Mouse (Mus musculus) limb, embryonic 13.5 days (tissue): Measurements from ENCODE around the gene Cmss1. TPM values are rescaled to one million over a fixed set of nuclear protein-coding genes. Genes with fewer than 3 reads are reported as not detected.

Experiments
- ATAC-seq: fragments of 200-750 bp; cut with Nextera tagmentation; 2 replicates; pipeline ENCODE4 v1.8.0; 2017; ENCODE audit warnings: low read depth, moderate number of reproducible peaks, moderate TSS enrichment; ENCODE audit not compliant: low FRiP score
- H3K27ac ChIP-seq: fragments of 300-500 bp; sonication (generic); 2 replicates; pipeline ENCODE4 v1.5.1; 2015; ENCODE audit warnings: inconsistent platforms, mild to moderate bottlenecking, moderate library complexity
- H3K27me3 ChIP-seq: fragments of 300-500 bp; sonication (generic); 2 replicates; pipeline ENCODE4 v1.6.1; 2015; ENCODE audit warnings: mild to moderate bottlenecking, inconsistent platforms
- H3K36me3 ChIP-seq: fragments of 300-500 bp; sonication (generic); 2 replicates; pipeline ENCODE4 v1.6.1; 2015; ENCODE audit warnings: inconsistent platforms, mild to moderate bottlenecking, moderate library complexity
- H3K4me1 ChIP-seq: fragments of 300-500 bp; sonication (generic); 2 replicates; pipeline ENCODE4 v1.6.1; 2015; ENCODE audit warnings: inconsistent platforms
- H3K4me2 ChIP-seq: fragments of 300-500 bp; sonication (generic); replicated peaks from 2 replicates; pipeline ENCODE4 v1.6.1; 2015; ENCODE audit warnings: inconsistent platforms, mild to moderate bottlenecking, moderate library complexity
- H3K4me3 ChIP-seq: fragments of 300-500 bp; sonication (generic); 2 replicates; pipeline ENCODE4 v1.5.1; 2015; ENCODE audit warnings: moderate library complexity, mild to moderate bottlenecking, inconsistent platforms
- H3K9ac ChIP-seq: fragments of 300-500 bp; sonication (generic); 2 replicates; pipeline ENCODE4 v1.6.1; 2015; ENCODE audit warnings: mild to moderate bottlenecking, inconsistent platforms
- H3K9me3 ChIP-seq: fragments of 300-500 bp; sonication (generic); 2 replicates; pipeline ENCODE4 v1.6.1; 2016; ENCODE audit warnings: inconsistent platforms
- WGBS: fragments of 180-500 bp; shearing (Covaris S2); methylation state at CpG from one replicate; pipeline ENCODE4 v1.1.7; 2015; 5-methylcytosine and 5-hydroxymethylcytosine counted together
- polyA plus RNA-seq: library from polyadenylated mRNA; unstranded; fragments of >200 nt; fragmentation: Nextera tagmentation; extraction: Ambion mirVana; gene quantifications from 2 replicates; pipeline ENCODE4 v1.2.1, GENCODE M21; 2015

The Cmss1 gene
- polyA plus RNA-seq, result 50.6 and 50.8 TPM in 2 replicates

DNA sequence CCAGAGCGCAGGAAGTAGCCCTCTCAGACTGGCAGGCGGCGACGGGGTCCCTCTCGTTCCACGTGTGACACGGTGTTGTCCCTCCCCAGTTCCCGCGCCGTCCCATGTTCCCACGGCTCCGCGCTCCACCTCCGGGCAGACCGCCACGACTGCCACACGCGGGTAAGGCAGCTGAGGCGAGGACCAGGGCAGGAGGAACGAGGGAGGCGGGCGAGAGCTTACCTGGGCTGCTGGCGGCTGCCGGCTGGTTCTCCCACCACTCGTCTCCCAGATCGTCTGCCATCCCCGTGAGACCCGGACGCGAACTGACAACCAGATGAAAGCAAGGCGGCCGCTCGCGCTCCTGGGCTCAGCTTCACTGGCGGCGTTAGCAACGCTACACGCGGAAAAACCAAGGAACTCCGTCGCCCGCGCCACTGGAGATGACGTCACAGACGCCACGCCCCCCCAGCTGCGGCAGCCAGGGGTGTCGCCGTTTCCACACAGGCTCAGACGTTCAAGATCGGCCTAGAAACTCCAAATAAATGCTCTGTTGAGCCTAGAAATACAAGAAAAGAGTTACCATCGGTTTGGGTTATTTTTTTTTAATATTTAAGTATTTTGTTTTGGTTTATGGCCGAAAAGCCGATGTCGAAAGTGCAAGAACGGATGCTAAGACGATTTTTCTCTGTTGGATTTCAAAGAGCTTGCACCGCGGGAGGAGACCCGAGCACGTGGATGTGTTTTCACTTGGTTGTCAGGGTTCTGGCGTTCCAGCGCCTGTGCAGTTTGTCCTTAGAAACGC is at the start of gene Cmss1:
TSS of gene Cmss1 (minus strand) at position 421 of the 784 bp plus-strand sequence.
- Histone ChIP-seq H3K27ac (0 out of 2 replicates have a peak within 1 kb of the TSS, but pooled peaks have one; percentile 53), H3K9ac (peak within 1 kb of the TSS; percentile 78)
- under 1% methylated on average over 64 of the region's 64 CpGs for WGBS

DNA sequence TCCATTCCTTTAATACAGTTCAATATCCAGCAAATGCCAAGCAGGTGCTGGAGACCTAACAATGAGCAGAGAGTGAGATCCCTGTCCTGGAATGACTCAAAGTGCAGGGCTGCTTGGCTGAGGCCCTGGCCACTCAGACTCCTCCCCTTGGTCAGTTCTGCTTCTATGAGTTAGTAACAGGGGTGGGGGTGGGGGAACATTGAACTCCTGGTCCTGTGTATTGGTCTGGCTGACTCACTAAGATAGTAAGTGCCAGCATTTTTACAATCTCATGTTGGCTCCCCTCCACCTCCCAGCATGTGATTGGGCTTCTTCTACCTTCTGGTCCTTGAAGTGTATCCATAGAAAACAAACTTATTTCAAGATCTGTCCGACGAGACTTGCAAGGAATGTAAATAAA is 43.2 kb upstream of the Cmss1 start:
- H3K9ac ChIP-seq, result no peak overlapping the region
- ATAC-seq, result no peak
- no peak overlapping the region for H3K27ac ChIP-seq
- peaks cover 3% of the 10 kb centered on the region; the same call in 1 of the 2 replicates for H3K27me3 ChIP-seq
- H3K36me3 ChIP-seq, result no peaks in the 10 kb centered on the region
- WGBS, result 74% methylated on average over 2 of the region's 2 CpGs
- H3K9me3 ChIP-seq, result no peaks in the 10 kb centered on the region
- H3K4me1 ChIP-seq, result peaks cover 7% of the 10 kb centered on the region; the same call in 1 of the 2 replicates
- no peak overlapping the region for H3K4me3 ChIP-seq
- H3K4me2 ChIP-seq, result no peak overlapping the region

More for the DNA sequence above, at the start of gene Cmss1:
- no peaks in the 10 kb centered on the region for H3K27me3 ChIP-seq
- peaks cover 13% of the 10 kb centered on the region for H3K4me1 ChIP-seq
- H3K4me3 ChIP-seq, result peak within 1 kb of the TSS; percentile 83
- H3K4me2 ChIP-seq, result peak within 1 kb of the TSS; percentile 77
- H3K36me3 ChIP-seq, result no peaks in the 10 kb centered on the region
- peak; percentile 92 for ATAC-seq
- no peaks in the 10 kb centered on the region for H3K9me3 ChIP-seq

DNA sequence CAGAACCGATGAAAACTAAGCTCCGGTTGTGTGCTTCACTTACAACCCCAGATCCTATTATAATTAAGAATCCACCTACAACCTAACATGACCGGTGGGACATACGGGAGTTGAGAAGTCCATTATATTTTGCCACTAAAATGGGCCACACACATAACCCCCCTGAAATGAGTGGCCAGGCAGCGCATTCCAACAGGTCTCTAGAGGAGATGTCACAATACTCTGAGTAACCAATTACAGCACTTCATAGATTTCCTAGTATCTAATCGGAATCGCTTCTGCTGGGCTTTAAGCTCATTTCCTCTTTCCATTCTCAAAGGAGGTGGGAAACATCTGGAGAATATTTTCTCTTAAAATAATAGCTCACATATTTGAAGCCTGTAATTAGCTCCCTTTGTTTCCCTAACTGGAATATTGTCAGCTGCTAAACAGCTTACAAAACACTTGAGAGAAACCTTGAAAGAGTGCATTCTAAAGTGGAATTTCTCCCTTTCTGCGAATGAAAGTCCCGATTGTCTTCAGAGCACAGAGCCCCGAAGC is 34.8 kb upstream of the Cmss1 start:
- H3K9me3 ChIP-seq, result no peaks in the 10 kb centered on the region
- no peak overlapping the region for H3K27ac ChIP-seq
- H3K4me2 ChIP-seq, result no peak overlapping the region
- H3K4me3 ChIP-seq, result no peak overlapping the region
- peak; percentile 57 for ATAC-seq
- H3K4me1 ChIP-seq, result peaks cover 6% of the 10 kb centered on the region; the same call in 1 of the 2 replicates
- H3K36me3 ChIP-seq, result no peaks in the 10 kb centered on the region
- WGBS, result 56% methylated on average over 10 of the region's 10 CpGs
- H3K9ac ChIP-seq, result no peak overlapping the region
- 0 out of 2 replicates have a peak, but pooled peaks cover 2% of the 10 kb centered on the region for H3K27me3 ChIP-seq

DNA sequence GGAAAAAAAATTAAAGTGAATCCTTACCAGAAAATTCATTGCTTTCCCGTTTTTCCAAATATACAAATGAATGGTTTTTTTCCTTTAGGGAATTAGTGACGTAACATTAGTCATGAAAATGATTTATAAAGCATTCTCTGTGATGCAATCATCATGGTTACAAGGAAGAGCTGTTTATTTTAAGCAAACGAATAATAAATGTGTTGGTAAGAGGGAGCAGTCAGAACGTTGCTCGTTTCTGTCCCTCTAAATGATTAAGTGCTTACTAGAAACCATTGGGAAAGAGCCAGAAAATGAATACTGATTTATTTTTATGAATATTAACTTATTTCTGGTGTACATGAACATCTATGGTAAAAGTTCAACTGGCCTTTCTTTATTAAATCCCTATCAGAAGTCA is 28.1 kb upstream of the Cmss1 start:
- no peak overlapping the region for H3K4me2 ChIP-seq
- no peaks in the 10 kb centered on the region for H3K36me3 ChIP-seq
- 58% methylated on average over 5 of the region's 5 CpGs for WGBS
- H3K4me1 ChIP-seq, result peaks cover 5% of the 10 kb centered on the region; the same call in 1 of the 2 replicates
- no peak overlapping the region for H3K9ac ChIP-seq
- H3K27me3 ChIP-seq, result peaks cover 8% of the 10 kb centered on the region
- H3K27ac ChIP-seq, result no peak overlapping the region
- ATAC-seq, result no peak
- no peaks in the 10 kb centered on the region for H3K9me3 ChIP-seq
- no peak overlapping the region for H3K4me3 ChIP-seq

DNA sequence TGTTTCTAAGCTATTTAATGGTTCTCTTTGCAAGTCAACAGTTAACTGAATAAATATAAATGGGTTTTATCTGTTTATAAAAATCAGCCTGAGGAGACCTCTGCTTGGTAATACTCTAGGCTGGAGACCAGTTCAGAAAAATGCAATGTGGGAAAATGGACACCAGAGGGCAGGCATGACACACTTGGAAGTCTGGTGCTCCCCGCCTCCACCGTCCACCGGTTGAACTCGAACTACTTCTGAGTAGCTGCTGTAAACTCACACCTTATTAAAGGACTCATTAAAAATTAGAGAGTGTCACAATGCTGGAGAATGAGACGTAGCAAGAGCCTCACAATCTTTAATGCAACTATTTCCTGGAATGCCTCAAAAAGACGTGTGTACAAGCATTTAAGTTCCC is 27.5 kb upstream of the Cmss1 start:
- Histone ChIP-seq H3K9ac (no peak overlapping the region), H3K36me3 (no peaks in the 10 kb centered on the region), H3K9me3 (no peaks in the 10 kb centered on the region), H3K4me3 (no peak overlapping the region), H3K4me2 (no peak overlapping the region), H3K27ac (no peak overlapping the region), H3K27me3 (peaks cover 8% of the 10 kb centered on the region), H3K4me1 (peaks cover 5% of the 10 kb centered on the region; the same call in 1 of the 2 replicates)
- WGBS, result 2% methylated on average over 6 of the region's 6 CpGs
- ATAC-seq, result peak; percentile 76; the same call in 1 of the 2 replicates

DNA sequence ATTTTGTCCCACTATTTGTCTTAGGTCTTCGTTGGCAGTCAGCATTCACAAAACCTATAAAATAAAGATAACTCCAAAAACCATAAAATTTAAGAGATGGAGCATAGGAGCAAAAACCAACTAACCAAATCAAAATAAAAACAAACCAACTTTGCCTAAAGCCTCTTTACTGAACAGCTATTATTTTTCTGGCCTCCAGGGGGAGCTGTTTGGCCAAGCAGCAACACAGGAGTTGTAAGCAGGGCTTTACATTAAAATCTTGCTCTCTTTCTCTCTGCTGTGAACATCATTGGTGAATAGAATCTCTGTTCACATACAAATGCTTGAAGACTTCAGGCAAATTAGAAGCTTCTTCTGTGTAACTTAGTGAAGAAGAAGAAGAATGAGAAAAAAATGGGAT is 5.1 kb upstream of the Cmss1 start:
- H3K27me3 ChIP-seq, result peaks cover 6% of the 10 kb centered on the region; the same call in 1 of the 2 replicates
- H3K27ac ChIP-seq, result no peak overlapping the region
- no peaks in the 10 kb centered on the region for H3K36me3 ChIP-seq
- no peak overlapping the region for H3K4me3 ChIP-seq
- peaks cover 4% of the 10 kb centered on the region for H3K4me1 ChIP-seq
- H3K9ac ChIP-seq, result no peak overlapping the region
- H3K9me3 ChIP-seq, result no peaks in the 10 kb centered on the region
- WGBS, result 3% methylated on average over 1 of the region's 1 CpGs
- no peak for ATAC-seq
- no peak overlapping the region for H3K4me2 ChIP-seq

DNA sequence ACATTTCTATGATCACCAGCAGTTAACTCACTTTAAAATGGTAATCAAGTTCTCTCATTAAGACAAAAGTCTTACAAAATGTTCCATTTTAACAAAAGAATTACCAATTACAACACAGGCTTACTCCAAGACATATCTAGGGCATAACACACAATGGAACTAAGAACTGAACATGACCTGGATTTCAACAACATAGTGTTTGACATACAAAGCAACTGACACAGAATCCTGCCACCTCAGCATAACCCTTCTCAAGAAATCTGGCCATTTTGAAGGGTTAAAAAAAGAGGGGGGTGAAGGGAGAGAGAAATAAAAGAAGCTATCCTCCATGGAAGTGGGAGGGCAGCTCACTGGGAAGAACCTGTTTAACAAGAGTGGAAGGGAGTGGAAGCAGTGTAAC is 5.6 kb downstream of the Cmss1 start:
- no peak overlapping the region for H3K4me2 ChIP-seq
- H3K9ac ChIP-seq, result no peak overlapping the region
- no peaks in the 10 kb centered on the region for H3K36me3 ChIP-seq
- H3K9me3 ChIP-seq, result no peaks in the 10 kb centered on the region
- H3K4me1 ChIP-seq, result peaks cover 9% of the 10 kb centered on the region
- H3K27ac ChIP-seq, result no peak overlapping the region
- no peak for ATAC-seq
- no peak overlapping the region for H3K4me3 ChIP-seq
- no peaks in the 10 kb centered on the region for H3K27me3 ChIP-seq

DNA sequence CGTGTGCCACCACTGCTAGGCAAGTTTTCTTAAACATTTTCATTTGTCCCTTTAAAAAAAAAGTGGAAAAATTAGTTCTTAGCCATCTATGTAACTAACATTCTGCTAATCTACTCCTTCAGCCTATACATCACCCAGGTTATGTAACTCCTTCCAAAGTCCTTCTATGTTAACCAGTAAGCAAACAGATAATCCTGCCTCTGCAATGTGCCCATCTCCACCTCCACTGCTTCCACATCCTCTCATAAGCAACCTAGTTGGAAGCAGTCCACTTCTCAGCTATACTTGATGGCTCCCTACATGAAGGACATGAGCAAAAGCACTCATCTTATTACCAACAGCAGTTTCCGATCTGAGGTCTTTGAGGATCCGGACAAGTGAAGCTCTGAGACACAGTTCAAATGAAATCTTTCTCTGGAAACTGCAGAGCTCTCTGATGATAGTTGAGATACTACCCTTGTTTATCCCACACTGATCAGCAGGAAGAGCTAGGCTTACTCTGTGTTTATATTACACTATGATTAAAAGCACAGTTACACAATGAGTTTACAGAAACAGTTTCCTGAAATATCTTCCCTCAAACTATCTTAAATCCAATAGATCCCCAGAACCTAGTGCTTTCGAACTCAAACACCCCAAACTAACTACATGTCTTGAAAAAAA is 9.2 kb downstream of the Cmss1 start:
- H3K9ac ChIP-seq, result no peak overlapping the region
- H3K9me3 ChIP-seq, result no peaks in the 10 kb centered on the region
- ATAC-seq, result no peak
- no peak overlapping the region for H3K27ac ChIP-seq
- no peak overlapping the region for H3K4me3 ChIP-seq
- no peaks in the 10 kb centered on the region for H3K4me1 ChIP-seq
- 79% methylated on average over 4 of the region's 4 CpGs for WGBS
- no peaks in the 10 kb centered on the region for H3K27me3 ChIP-seq
- no peak overlapping the region for H3K4me2 ChIP-seq
- no peaks in the 10 kb centered on the region for H3K36me3 ChIP-seq

DNA sequence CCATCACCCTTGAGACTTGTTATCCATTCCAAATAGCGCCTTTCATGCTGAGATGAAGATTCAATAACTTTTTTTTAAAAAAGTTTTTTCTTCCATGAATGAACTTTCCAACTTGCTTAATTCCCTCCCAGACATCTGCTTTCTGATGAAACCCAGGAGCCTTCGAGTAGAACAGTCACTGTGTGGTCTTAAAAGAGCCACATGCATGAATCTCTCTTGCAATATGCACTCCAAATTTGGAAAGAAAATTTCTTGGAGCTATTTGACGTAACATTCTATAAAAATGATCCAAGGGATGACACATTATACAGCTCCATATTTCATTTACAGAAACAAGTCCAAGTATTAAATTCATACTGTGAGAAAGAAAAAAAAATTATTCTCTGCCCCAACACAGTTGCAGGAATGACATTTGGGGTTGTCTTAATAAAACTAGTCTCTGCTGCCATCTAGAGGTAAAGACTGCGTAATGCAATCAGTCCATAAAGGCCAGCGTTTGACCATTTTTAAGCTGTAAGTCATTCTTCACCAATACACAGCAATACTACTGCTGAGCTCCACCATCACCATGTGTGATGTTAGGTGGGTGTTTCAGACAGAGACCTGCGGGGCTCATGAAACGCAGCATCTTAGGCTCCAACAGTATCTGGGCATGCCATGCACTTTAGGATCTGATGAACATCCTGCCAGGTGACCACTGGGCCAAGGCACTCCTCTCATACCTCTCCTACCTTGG is 13.1 kb downstream of the Cmss1 start:
- no peak overlapping the region for H3K27ac ChIP-seq
- no peak overlapping the region for H3K4me3 ChIP-seq
- H3K4me2 ChIP-seq, result no peak overlapping the region
- no peaks in the 10 kb centered on the region for H3K27me3 ChIP-seq
- no peaks in the 10 kb centered on the region for H3K9me3 ChIP-seq
- H3K9ac ChIP-seq, result no peak overlapping the region
- peak; percentile 28; the same call in 1 of the 2 replicates for ATAC-seq
- 33% methylated on average over 7 of the region's 7 CpGs for WGBS
- H3K36me3 ChIP-seq, result no peaks in the 10 kb centered on the region
- H3K4me1 ChIP-seq, result no peaks in the 10 kb centered on the region

DNA sequence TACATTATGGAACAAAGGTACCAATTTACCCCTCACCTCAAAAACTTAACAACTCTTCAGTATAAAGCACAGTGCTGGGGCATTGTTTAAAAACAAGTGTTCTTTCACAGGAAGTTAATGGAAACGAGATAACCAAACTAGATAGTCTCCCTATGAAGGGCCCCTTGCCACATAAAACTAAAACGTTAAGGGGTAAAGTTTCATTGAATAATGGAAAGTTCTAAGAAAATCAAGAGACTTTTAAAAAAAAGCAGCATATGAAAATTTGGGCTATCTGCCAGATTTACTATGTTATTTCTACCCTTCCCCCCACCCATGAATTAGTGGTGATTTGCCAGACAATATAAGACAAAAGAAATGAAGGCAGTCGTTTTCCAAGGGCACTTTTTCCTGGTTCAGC is 21.5 kb downstream of the Cmss1 start:
- H3K27ac ChIP-seq, result no peak overlapping the region
- WGBS, result 37% methylated on average over 3 of the region's 3 CpGs

DNA sequence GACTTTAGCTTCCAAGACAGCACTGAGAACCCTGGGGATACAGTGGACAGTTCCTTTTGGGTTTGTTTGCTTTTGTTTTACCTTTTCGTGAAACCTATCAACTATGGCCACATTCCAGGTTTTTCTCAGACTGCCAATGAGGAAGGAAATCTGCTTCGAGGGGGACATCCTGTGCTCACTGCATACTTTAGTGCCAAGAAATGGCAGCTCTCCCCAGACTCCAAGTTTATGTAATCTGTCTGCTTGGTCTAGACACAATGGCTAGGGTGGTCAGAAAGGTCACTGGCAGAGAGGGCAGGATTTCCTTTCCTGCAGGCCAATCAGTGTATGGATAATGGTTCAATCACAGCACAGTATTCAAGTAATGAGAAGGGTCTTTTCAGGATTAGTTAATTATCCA is 24.7 kb downstream of the Cmss1 start:
- Histone ChIP-seq H3K9me3 (no peaks in the 10 kb centered on the region), H3K36me3 (0 out of 2 replicates have a peak, but pooled peaks cover 6% of the 10 kb centered on the region), H3K9ac (no peak overlapping the region), H3K4me3 (no peak overlapping the region), H3K4me2 (no peak overlapping the region), H3K27me3 (no peaks in the 10 kb centered on the region), H3K27ac (no peak overlapping the region), H3K4me1 (peaks cover 8% of the 10 kb centered on the region; the same call in 1 of the 2 replicates)
- 75% methylated on average over 2 of the region's 2 CpGs for WGBS
- ATAC-seq, result no peak

More for the DNA sequence above, 21.5 kb downstream of the Cmss1 start:
- Histone ChIP-seq H3K36me3 (no peaks in the 10 kb centered on the region), H3K4me2 (no peak overlapping the region), H3K9me3 (no peaks in the 10 kb centered on the region), H3K9ac (no peak overlapping the region), H3K4me1 (peaks cover 8% of the 10 kb centered on the region; the same call in 1 of the 2 replicates), H3K27me3 (no peaks in the 10 kb centered on the region), H3K4me3 (no peak overlapping the region)
- ATAC-seq, result no peak
